11 mouse cellular contexts compared by ENCODE assay signal in genomic region chr9:57156823-57157222, GRCm38 (mm10). TPM values are rescaled to one million over a fixed set of nuclear protein-coding genes. Genes with fewer than 3 reads are reported as not detected.
DNase-seq lines count a peak whose midpoint lies in the region; ATAC-seq and TF ChIP-seq lines count a peak whose summit lies in the region.
"Had no signal": no experiment of that assay in that cellular context is flagged by ENCODE, and none has a peak within 500 bp of the region (broad histone marks: within the 10 kb centered on the region; RNA-seq: fewer than 3 reads in every experiment).

No protein-coding gene starts in this region.

- no peak overlapping the region for H3K27ac ChIP-seq in lung, embryonic 15.5 days
- no peak overlapping the region for H3K27ac ChIP-seq in forebrain, embryonic 12.5 days
- H3K27ac ChIP-seq in hindbrain, postnatal 0 days: no peak overlapping the region
- H3K27ac ChIP-seq in neural tube, embryonic 13.5 days (replicated peaks): no peak overlapping the region

- TF ChIP-seq CTCF in hindbrain, postnatal 0 days (IDR thresholded peaks at IDR 0.05; ENCODE audit: low read depth): no peak

- no peaks in the 10 kb centered on the region for H3K9me3 ChIP-seq in lung, embryonic 15.5 days
- no peaks in the 10 kb centered on the region for H3K9me3 ChIP-seq in forebrain, embryonic 12.5 days
- no peaks in the 10 kb centered on the region for H3K9me3 ChIP-seq in hindbrain, postnatal 0 days (ENCODE audit: low read length)
- no peaks in the 10 kb centered on the region for H3K9me3 ChIP-seq in neural tube, embryonic 13.5 days

- no peak for DNase-seq in lung, postnatal 36 days
- DNase-seq in hindbrain, postnatal 0 days (ENCODE audit: low spot score): no peak
- no peak for DNase-seq in gastrocnemius, postnatal 4 days (ENCODE audit: low spot score in 2 of 2)
- no peak for DNase-seq in gastrocnemius, postnatal 36 days
- DNase-seq: heart, postnatal 14 days; layer of hippocampus, adult 9-11 months; lung, postnatal 4 days; thymus, adult 18-20 months had no signal

- H3K36me3 ChIP-seq in lung, embryonic 15.5 days: no peaks in the 10 kb centered on the region
- H3K36me3 ChIP-seq in forebrain, embryonic 12.5 days (replicated peaks): peaks cover 10% of the 10 kb centered on the region
- H3K36me3 ChIP-seq in hindbrain, postnatal 0 days (ENCODE audit: insufficient read depth, low read length): no peaks in the 10 kb centered on the region
- H3K36me3 ChIP-seq in neural tube, embryonic 13.5 days: peaks cover 11% of the 10 kb centered on the region

- intact Hi-C loops in gastrocnemius, postnatal 36 days (cut with DNase I): no loop called here

- no peaks in the 10 kb centered on the region for H3K27me3 ChIP-seq in lung, embryonic 15.5 days
- peaks cover 6% of the 10 kb centered on the region for H3K27me3 ChIP-seq in forebrain, embryonic 12.5 days
- no peaks in the 10 kb centered on the region for H3K27me3 ChIP-seq in hindbrain, postnatal 0 days (ENCODE audit: insufficient read depth, low read length)
- peaks cover 6% of the 10 kb centered on the region; the same call in 1 of the 2 replicates for H3K27me3 ChIP-seq in neural tube, embryonic 13.5 days

- ATAC-seq in lung, embryonic 15.5 days (ENCODE audit: borderline replicate concordance, extremely low read depth, low FRiP score, low TSS enrichment): no peak
- ATAC-seq in forebrain, embryonic 12.5 days (ENCODE audit: low FRiP score): no peak
- ATAC-seq in hindbrain, postnatal 0 days: no peak
- no peak for ATAC-seq in neural tube, embryonic 13.5 days (ENCODE audit: low read depth)

- H3K4me1 ChIP-seq in lung, embryonic 15.5 days: peaks cover 14% of the 10 kb centered on the region
- H3K4me1 ChIP-seq in forebrain, embryonic 12.5 days: peaks cover 22% of the 10 kb centered on the region
- 0 out of 2 replicates have a peak, but pooled peaks cover 4% of the 10 kb centered on the region for H3K4me1 ChIP-seq in hindbrain, postnatal 0 days (ENCODE audit: insufficient read depth, low read length)
- peaks cover 27% of the 10 kb centered on the region for H3K4me1 ChIP-seq in neural tube, embryonic 13.5 days (replicated peaks)

- H3K4me3 ChIP-seq in lung, embryonic 15.5 days: 0 out of 2 replicates have a peak overlapping the region, but pooled peaks have one; percentile 77
- peak overlapping the region; percentile 82; the same call in 1 of the 2 replicates for H3K4me3 ChIP-seq in forebrain, embryonic 12.5 days (replicated peaks)
- H3K4me3 ChIP-seq in hindbrain, postnatal 0 days (ENCODE audit: low read length): no peak overlapping the region
- peak overlapping the region; percentile 94; the same call in 1 of the 2 replicates for H3K4me3 ChIP-seq in neural tube, embryonic 13.5 days

- H3K4me2 ChIP-seq in lung, embryonic 15.5 days: no peak overlapping the region; the same call in 1 of the 2 replicates
- H3K4me2 ChIP-seq in forebrain, embryonic 12.5 days: 0 out of 2 replicates have a peak overlapping the region, but pooled peaks have one; percentile 97
- peak overlapping the region; percentile 97 for H3K4me2 ChIP-seq in hindbrain, postnatal 0 days (ENCODE audit: low read depth, low read length)
- peak overlapping the region; percentile 95 for H3K4me2 ChIP-seq in neural tube, embryonic 13.5 days

- WGBS in lung, embryonic 15.5 days: 78% methylated on average over 8 of the region's 8 CpGs
- 84% methylated on average over 8 of the region's 8 CpGs for WGBS in forebrain, embryonic 12.5 days
- 89% methylated on average over 8 of the region's 8 CpGs for WGBS in hindbrain, postnatal 0 days
- WGBS in neural tube, embryonic 13.5 days: 87% methylated on average over 8 of the region's 8 CpGs

- no peak overlapping the region for H3K9ac ChIP-seq in lung, embryonic 15.5 days
- no peak overlapping the region for H3K9ac ChIP-seq in forebrain, embryonic 12.5 days
- no peak overlapping the region; the same call in 1 of the 2 replicates for H3K9ac ChIP-seq in hindbrain, postnatal 0 days (replicated peaks; ENCODE audit: low read length)
- no peak overlapping the region for H3K9ac ChIP-seq in neural tube, embryonic 13.5 days

RNA-seq across cellular contexts. Expression of gene Commd4, which starts 1.3 kb away (rescaled TPM):
- polyA plus RNA-seq in lung, embryonic 15.5 days (2015; fragmentation: Nextera tagmentation; extraction: Ambion mirVana): 87.1 and 98.9 TPM in 2 replicates
- 108 TPM in 2 replicates for polyA plus RNA-seq in forebrain, embryonic 12.5 days (2016; fragmentation: Nextera tagmentation; extraction: Ambion mirVana)
- total RNA-seq in hindbrain, postnatal 0 days (2014; rRNA removed): 78.9 and 82.1 TPM in 2 replicates
- 170 TPM in 2 replicates for polyA plus RNA-seq in hindbrain, postnatal 0 days (2015; fragmentation: Nextera tagmentation; extraction: Ambion mirVana)
- polyA plus RNA-seq in neural tube, embryonic 13.5 days (2015; fragmentation: Nextera tagmentation; extraction: Ambion mirVana): 140 and 156 TPM in 2 replicates
- 10 to 100 TPM; 38.8 to 40.9 TPM for total RNA-seq in gastrocnemius, postnatal 4 days (2021)
- total RNA-seq in gastrocnemius, postnatal 36 days (2021): 10 to 100 TPM; 26.4 to 32.4 TPM

RNA-seq across cellular contexts. Expression of gene Neil1, which starts 8.7 kb away (rescaled TPM):
- 7.8 and 10.0 TPM in 2 replicates for polyA plus RNA-seq in lung, embryonic 15.5 days (2015; fragmentation: Nextera tagmentation; extraction: Ambion mirVana)
- 6.1 TPM in 2 replicates for polyA plus RNA-seq in forebrain, embryonic 12.5 days (2016; fragmentation: Nextera tagmentation; extraction: Ambion mirVana)
- 7.3 and 7.7 TPM in 2 replicates for total RNA-seq in hindbrain, postnatal 0 days (2014; rRNA removed)
- polyA plus RNA-seq in hindbrain, postnatal 0 days (2015; fragmentation: Nextera tagmentation; extraction: Ambion mirVana): 7.2 and 7.3 TPM in 2 replicates
- polyA plus RNA-seq in neural tube, embryonic 13.5 days (2015; fragmentation: Nextera tagmentation; extraction: Ambion mirVana): 8.5 and 9.8 TPM in 2 replicates
- total RNA-seq in gastrocnemius, postnatal 4 days (2021): 1 to 10 TPM; 3.7 to 4.5 TPM
- total RNA-seq in gastrocnemius, postnatal 36 days (2021): 1 to 10 TPM; 4.9 to 6.9 TPM

RNA-seq across cellular contexts. Expression of gene Man2c1, which starts 26.3 kb away (rescaled TPM):
- polyA plus RNA-seq in lung, embryonic 15.5 days (2015; fragmentation: Nextera tagmentation; extraction: Ambion mirVana): 59.6 and 63.0 TPM in 2 replicates
- polyA plus RNA-seq in forebrain, embryonic 12.5 days (2016; fragmentation: Nextera tagmentation; extraction: Ambion mirVana): 50.8 and 52.1 TPM in 2 replicates
- total RNA-seq in hindbrain, postnatal 0 days (2014; rRNA removed): 168 and 171 TPM in 2 replicates
- polyA plus RNA-seq in hindbrain, postnatal 0 days (2015; fragmentation: Nextera tagmentation; extraction: Ambion mirVana): 70.8 and 75.5 TPM in 2 replicates
- 55.8 and 77.2 TPM in 2 replicates for polyA plus RNA-seq in neural tube, embryonic 13.5 days (2015; fragmentation: Nextera tagmentation; extraction: Ambion mirVana)
- total RNA-seq in gastrocnemius, postnatal 4 days (2021): 10 to 100 TPM; 67.1 to 81.6 TPM
- total RNA-seq in gastrocnemius, postnatal 36 days (2021): 10 to 100 TPM; 24.9 to 38.3 TPM
